ENCODE assay signal across 23 mouse cellular contexts in genomic region chr5:99413851-99414250, GRCm38 (mm10).
DNase-seq lines count a peak whose midpoint lies in the region; TF ChIP-seq lines count a peak whose summit lies in the region.
"Had no signal": no experiment of that assay in that cellular context is flagged by ENCODE, and none has a peak within 500 bp of the region (broad histone marks: within the 10 kb centered on the region; RNA-seq: fewer than 3 reads in every experiment).

No protein-coding gene starts in this region.

- TF ChIP-seq POLR2A in spleen, adult 2 months (IDR thresholded peaks at IDR 0.05; ENCODE audit: low read depth, low read length), result no peak
- no peak for TF ChIP-seq POLR2A in bone marrow macrophage, adult 2 months (IDR thresholded peaks at IDR 0.05; ENCODE audit: borderline replicate concordance, low read depth, low read length)
- no peak for TF ChIP-seq POLR2A in small intestine, adult 2 months (IDR thresholded peaks at IDR 0.05; ENCODE audit: low read depth, low read length)

- peaks cover 20% of the 10 kb centered on the region for H3K4me1 ChIP-seq in spleen, adult 2 months (ENCODE audit: control insufficient read depth, insufficient read depth, insufficient read length)
- H3K4me1 ChIP-seq in bone marrow macrophage, adult 2 months (ENCODE audit: control insufficient read depth, insufficient read depth, low read length), result peaks cover 25% of the 10 kb centered on the region
- peaks cover 16% of the 10 kb centered on the region for H3K4me1 ChIP-seq in small intestine, adult 2 months (ENCODE audit: control insufficient read depth, insufficient read depth, insufficient read length, low read length)
- H3K4me1 ChIP-seq: embryonic facial prominence, embryonic 12.5 days; hindbrain, embryonic 12.5 days; hindbrain, embryonic 15.5 days had no signal

- peak overlapping the region; percentile 87 for H3K27ac ChIP-seq in spleen, adult 2 months (ENCODE audit: insufficient read depth, low read length)
- H3K27ac ChIP-seq in bone marrow macrophage, adult 2 months (ENCODE audit: insufficient read depth, low read depth, low read length), result peak overlapping the region; percentile 82
- H3K27ac ChIP-seq in small intestine, adult 2 months (ENCODE audit: insufficient read depth, low read depth, low read length), result peak overlapping the region; percentile 66
- H3K27ac ChIP-seq: embryonic facial prominence, embryonic 12.5 days; embryonic facial prominence, embryonic 15.5 days; gastrocnemius, adult 2 months; heart, embryonic 15.5 days; hindbrain, embryonic 12.5 days; hindbrain, embryonic 15.5 days had no signal

- H3K27me3 ChIP-seq in spleen, adult 2 months (ENCODE audit: control insufficient read depth, insufficient read depth, low read length), result no peaks in the 10 kb centered on the region
- H3K27me3 ChIP-seq in small intestine, adult 2 months (ENCODE audit: control insufficient read depth, insufficient read depth, low read length), result no peaks in the 10 kb centered on the region
- H3K27me3 ChIP-seq: embryonic facial prominence, embryonic 12.5 days; embryonic facial prominence, embryonic 15.5 days; heart, embryonic 12.5 days; heart, embryonic 15.5 days; hindbrain, embryonic 12.5 days; hindbrain, embryonic 15.5 days had no signal

- H3K36me3 ChIP-seq in spleen, adult 2 months (ENCODE audit: control insufficient read depth, insufficient read depth, low read length), result no peaks in the 10 kb centered on the region
- no peaks in the 10 kb centered on the region for H3K36me3 ChIP-seq in small intestine, adult 2 months (ENCODE audit: control insufficient read depth, insufficient read depth, low read length)
- H3K36me3 ChIP-seq: embryonic facial prominence, embryonic 12.5 days; embryonic facial prominence, embryonic 15.5 days; heart, embryonic 12.5 days; heart, embryonic 15.5 days; hindbrain, embryonic 12.5 days; hindbrain, embryonic 15.5 days had no signal

- WGBS in spleen, adult 2 months, result 66% methylated on average over 1 of the region's 1 CpGs
- 62% methylated on average over 1 of the region's 1 CpGs for WGBS in small intestine, adult 2 months

- no peak overlapping the region for H3K4me3 ChIP-seq in spleen, adult 2 months (ENCODE audit: extremely low read depth, insufficient read depth, insufficient read length)
- no peak overlapping the region for H3K4me3 ChIP-seq in bone marrow macrophage, adult 2 months (ENCODE audit: insufficient read depth, low read length)
- H3K4me3 ChIP-seq in small intestine, adult 2 months (ENCODE audit: low read depth, low read length), result no peak overlapping the region
- H3K4me3 ChIP-seq: embryonic facial prominence, embryonic 12.5 days; embryonic facial prominence, embryonic 15.5 days; gastrocnemius, adult 2 months; heart, embryonic 12.5 days; heart, embryonic 15.5 days; hindbrain, embryonic 12.5 days; hindbrain, embryonic 15.5 days had no signal

- no peak for TF ChIP-seq CTCF in spleen, adult 2 months (IDR thresholded peaks at IDR 0.05; ENCODE audit: extremely low read depth, insufficient read depth, insufficient read length, insufficient replicate concordance)
- TF ChIP-seq CTCF in bone marrow macrophage, adult 2 months (IDR thresholded peaks at IDR 0.05; ENCODE audit: low read depth, low read length), result no peak
- TF ChIP-seq CTCF in small intestine, adult 2 months (IDR thresholded peaks at IDR 0.05; ENCODE audit: extremely low read depth, insufficient read length, insufficient replicate concordance, low read depth, low read length), result no peak

- peak in 1 of 2 experiments; percentile 18 for DNase-seq in spleen, adult 2 months (ENCODE audit: low read depth in 1 of 2, low spot score in 2 of 2)
- DNase-seq in spleen, adult 12 weeks (ENCODE audit: low spot score), result no peak
- no peak for DNase-seq in retina, embryonic 14.5 days (ENCODE audit: low spot score)
- DNase-seq in layer of hippocampus, adult 18-20 months (ENCODE audit: low spot score in 2 of 2), result no peak
- DNase-seq: adrenal gland, postnatal 10 days; cerebellum, adult 11 months; cerebellum, adult 2 months; cerebellum, adult 9-11 months; cerebellum, postnatal 25 days; forebrain, postnatal 0 days; gastrocnemius, adult 2 months; gastrocnemius, postnatal 14 days; heart, adult 18-20 months; heart, postnatal 10 days; heart, postnatal 4 days had no signal
